Mouse (Mus musculus): ENCODE measurements around the gene Gpi1. TPM values are rescaled to one million over a fixed set of nuclear protein-coding genes. Genes with fewer than 3 reads are reported as not detected.

Gene Gpi1
- polyA plus RNA-seq, 1 experiment from 2014 or later = 201 TPM

DNA sequence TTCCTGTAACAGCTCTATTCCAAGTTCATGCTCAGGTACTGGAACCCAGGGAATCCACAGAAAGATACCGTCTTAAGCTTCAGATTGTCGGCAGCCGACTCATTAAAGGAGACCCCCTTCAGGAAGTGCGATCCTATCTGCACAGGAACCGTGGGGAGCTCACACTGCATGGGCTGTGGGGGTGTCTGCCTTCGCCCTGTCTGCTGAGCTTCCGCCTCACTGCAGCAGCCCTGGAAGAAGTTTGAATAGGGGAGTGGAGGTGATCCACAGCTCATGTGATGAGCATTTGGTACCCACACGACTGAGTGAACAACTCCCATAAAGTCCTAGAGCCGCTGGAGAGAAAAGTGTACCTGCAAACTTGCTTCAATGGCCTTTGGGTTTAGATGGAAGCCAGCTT, 27.1 kb upstream of the Gpi1 start:
- 63% methylated on average over 9 of the region's 9 CpGs for WGBS (ENCODE audit: insufficient replicate concordance)
- no peak for ATAC-seq (ENCODE audit: low read depth)
- no peaks in the 10 kb centered on the region for H3K27me3 ChIP-seq (ENCODE audit: control insufficient read depth, insufficient read depth, low read depth, low read length)
- H3K4me1 ChIP-seq (ENCODE audit: control insufficient read depth, low read depth, low read length) = no peaks in the 10 kb centered on the region
- H3K9ac ChIP-seq (ENCODE audit: low read depth, low read length) = no peak overlapping the region
- H3K27ac ChIP-seq (ENCODE audit: low read length) = no peak overlapping the region
- H3K4me2 ChIP-seq (ENCODE audit: low read depth, low read length) = no peak overlapping the region
- H3K4me3 ChIP-seq (ENCODE audit: low read depth, low read length) = no peak overlapping the region
- H3K9me3 ChIP-seq (replicated peaks; ENCODE audit: control insufficient read depth, low read length) = no peaks in the 10 kb centered on the region
- H3K36me3 ChIP-seq (ENCODE audit: control insufficient read depth, insufficient read depth) = peaks cover 31% of the 10 kb centered on the region

DNA sequence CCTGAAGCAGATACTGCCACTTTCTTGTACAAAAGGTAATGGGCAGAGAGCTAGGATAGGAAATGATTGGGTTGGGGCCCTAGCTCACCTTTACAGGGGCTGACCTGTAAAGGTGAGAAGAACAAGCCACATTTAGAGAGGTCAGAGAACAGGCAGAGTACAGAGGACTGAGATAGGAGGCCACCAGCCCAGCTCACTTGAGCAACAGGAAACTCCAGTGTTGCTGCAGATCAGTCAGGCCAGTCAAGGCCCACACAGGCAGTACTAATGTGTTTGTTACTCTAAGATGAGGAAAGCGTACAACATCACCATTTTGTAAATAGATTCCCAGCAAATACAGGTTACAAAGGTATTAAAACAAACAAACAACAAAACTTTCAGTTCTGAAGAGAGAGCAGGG, 25.8 kb upstream of the Gpi1 start:
- Histone ChIP-seq H3K4me1 (ENCODE audit: control insufficient read depth, low read depth, low read length) (no peaks in the 10 kb centered on the region), H3K9ac (ENCODE audit: low read depth, low read length) (no peak overlapping the region), H3K4me2 (ENCODE audit: low read depth, low read length) (no peak overlapping the region), H3K4me3 (ENCODE audit: low read depth, low read length) (no peak overlapping the region), H3K27me3 (ENCODE audit: control insufficient read depth, insufficient read depth, low read depth, low read length) (no peaks in the 10 kb centered on the region), H3K27ac (ENCODE audit: low read length) (no peak overlapping the region), H3K36me3 (ENCODE audit: control insufficient read depth, insufficient read depth) (peaks cover 30% of the 10 kb centered on the region), H3K9me3 (replicated peaks; ENCODE audit: control insufficient read depth, low read length) (no peaks in the 10 kb centered on the region)
- WGBS (ENCODE audit: insufficient replicate concordance) = 73% methylated on average over 1 of the region's 1 CpGs
- no peak for ATAC-seq (ENCODE audit: low read depth)

DNA sequence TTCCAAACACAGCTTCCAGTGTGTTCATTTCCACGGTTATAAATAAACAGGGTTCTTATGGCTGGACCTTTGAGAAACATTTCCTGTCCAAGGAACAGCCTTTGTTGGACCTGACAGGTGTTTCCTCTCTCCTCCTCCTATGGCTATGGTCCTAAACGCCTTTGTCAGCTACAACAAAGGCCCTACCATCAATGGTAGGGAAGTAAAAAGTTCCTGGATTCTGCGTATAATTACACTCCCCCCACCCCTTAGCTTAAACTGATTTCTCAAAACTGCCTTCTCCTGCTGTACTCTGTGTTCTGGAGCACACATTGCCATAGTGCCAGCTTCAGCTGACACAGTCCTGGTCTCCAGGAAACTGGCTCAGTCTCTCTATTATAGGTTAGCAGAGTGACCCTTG, 25.0 kb upstream of the Gpi1 start:
- H3K9ac ChIP-seq (ENCODE audit: low read depth, low read length) = no peak overlapping the region
- H3K9me3 ChIP-seq (replicated peaks; ENCODE audit: control insufficient read depth, low read length) = no peaks in the 10 kb centered on the region
- H3K4me3 ChIP-seq (ENCODE audit: low read depth, low read length) = no peak overlapping the region
- H3K4me1 ChIP-seq (ENCODE audit: control insufficient read depth, low read depth, low read length) = no peaks in the 10 kb centered on the region
- H3K36me3 ChIP-seq (ENCODE audit: control insufficient read depth, insufficient read depth) = peaks cover 29% of the 10 kb centered on the region
- no peak overlapping the region for H3K4me2 ChIP-seq (ENCODE audit: low read depth, low read length)
- WGBS (ENCODE audit: insufficient replicate concordance) = 45% methylated on average over 3 of the region's 3 CpGs
- H3K27ac ChIP-seq (ENCODE audit: low read length) = no peak overlapping the region
- no peak for ATAC-seq (ENCODE audit: low read depth)
- H3K27me3 ChIP-seq (ENCODE audit: control insufficient read depth, insufficient read depth, low read depth, low read length) = no peaks in the 10 kb centered on the region

DNA sequence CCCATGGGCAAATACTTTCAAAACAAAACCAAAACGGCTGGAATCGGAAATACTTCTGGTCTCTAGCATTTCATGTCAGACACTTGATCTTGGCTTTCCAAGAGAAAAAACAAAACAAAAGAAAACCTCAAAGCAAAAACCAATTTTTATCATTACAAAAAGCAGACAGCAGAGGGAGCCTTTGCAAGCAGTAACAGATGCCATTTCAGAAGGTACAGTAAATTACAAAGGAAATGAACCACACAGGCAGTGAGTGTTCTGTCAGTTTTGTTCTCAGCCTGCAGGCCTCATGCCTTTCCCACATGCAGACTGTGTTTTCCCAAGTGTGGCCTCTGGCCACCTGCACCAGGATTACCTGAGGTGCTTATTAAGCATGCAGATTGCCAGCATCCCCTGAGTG, 21.9 kb upstream of the Gpi1 start:
- Histone ChIP-seq H3K9me3 (replicated peaks; ENCODE audit: control insufficient read depth, low read length) (no peaks in the 10 kb centered on the region), H3K36me3 (ENCODE audit: control insufficient read depth, insufficient read depth) (peaks cover 28% of the 10 kb centered on the region), H3K27ac (ENCODE audit: low read length) (no peak overlapping the region), H3K4me1 (ENCODE audit: control insufficient read depth, low read depth, low read length) (no peaks in the 10 kb centered on the region), H3K9ac (ENCODE audit: low read depth, low read length) (no peak overlapping the region), H3K4me2 (ENCODE audit: low read depth, low read length) (no peak overlapping the region), H3K4me3 (ENCODE audit: low read depth, low read length) (no peak overlapping the region), H3K27me3 (ENCODE audit: control insufficient read depth, insufficient read depth, low read depth, low read length) (no peaks in the 10 kb centered on the region)
- 69% methylated on average over 2 of the region's 2 CpGs for WGBS (ENCODE audit: insufficient replicate concordance)
- ATAC-seq (ENCODE audit: low read depth) = no peak

DNA sequence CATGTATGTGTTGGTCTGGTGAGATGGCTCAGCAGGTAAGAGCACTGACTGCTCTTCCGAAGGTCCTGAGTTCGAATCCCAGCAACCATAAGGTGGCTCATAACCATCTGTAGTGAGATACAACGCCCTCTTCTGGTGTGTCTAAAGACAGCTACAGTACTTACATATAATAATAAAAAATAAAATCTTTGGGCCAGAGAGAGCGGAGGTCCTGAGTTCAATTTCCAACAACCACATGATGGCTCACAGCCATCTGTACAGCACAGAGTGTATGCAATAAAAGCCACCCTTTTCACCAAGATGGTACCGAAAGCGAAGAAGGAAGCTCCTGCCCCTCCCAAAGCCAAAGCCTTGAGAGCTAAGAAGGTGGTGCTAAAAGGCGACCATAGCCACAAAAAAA, 20.6 kb upstream of the Gpi1 start, which contains the start of gene Gm6096:
Gene Gm6096, plus strand, starts transcription at position 301 of the 400 bp plus-strand sequence.
- no peak within 1 kb of the TSS for H3K4me3 ChIP-seq (ENCODE audit: low read depth, low read length)
- WGBS (ENCODE audit: insufficient replicate concordance) = 80% methylated on average over 7 of the region's 7 CpGs
- H3K36me3 ChIP-seq (ENCODE audit: control insufficient read depth, insufficient read depth) = peaks cover 22% of the 10 kb centered on the region
- H3K27ac ChIP-seq (ENCODE audit: low read length) = no peak within 1 kb of the TSS
- no peak for ATAC-seq (ENCODE audit: low read depth)
- H3K4me2 ChIP-seq (ENCODE audit: low read depth, low read length) = no peak within 1 kb of the TSS
- no peaks in the 10 kb centered on the region for H3K27me3 ChIP-seq (ENCODE audit: control insufficient read depth, insufficient read depth, low read depth, low read length)
- no peaks in the 10 kb centered on the region for H3K9me3 ChIP-seq (replicated peaks; ENCODE audit: control insufficient read depth, low read length)
- no peak within 1 kb of the TSS for H3K9ac ChIP-seq (ENCODE audit: low read depth, low read length)
- no peaks in the 10 kb centered on the region for H3K4me1 ChIP-seq (ENCODE audit: control insufficient read depth, low read depth, low read length)

DNA sequence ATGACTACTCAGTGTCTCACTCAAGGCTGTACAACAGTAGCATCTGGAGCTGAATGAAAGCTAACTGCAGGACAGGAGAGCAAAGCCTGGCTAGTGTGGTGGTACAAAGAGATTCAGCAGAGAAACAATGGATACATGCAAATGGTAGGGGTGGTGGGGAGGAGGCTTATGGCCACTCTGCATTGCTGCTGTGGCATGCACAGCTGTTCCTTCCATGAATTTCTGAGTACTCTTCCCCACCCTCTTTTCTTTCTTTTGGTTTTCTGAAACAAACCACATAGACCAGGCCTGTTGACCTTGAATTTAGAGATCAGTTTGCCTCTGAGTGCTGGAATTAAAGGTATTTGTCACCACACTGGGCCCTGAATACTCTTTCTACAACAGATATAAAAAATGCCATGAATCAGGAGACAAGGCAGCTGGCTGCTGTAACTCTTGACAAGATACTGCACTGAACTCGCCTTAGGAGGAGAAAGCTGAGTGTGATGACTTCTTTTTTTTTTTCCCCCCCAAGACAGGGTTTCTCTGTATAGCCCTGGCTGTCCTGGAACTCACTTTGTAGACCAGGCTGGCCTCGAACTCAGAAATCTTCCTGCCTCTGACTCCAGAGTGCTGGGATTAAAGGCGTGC, 16.8 kb upstream of the Gpi1 start:
- Histone ChIP-seq H3K9ac (ENCODE audit: low read depth, low read length) (no peak overlapping the region), H3K4me2 (ENCODE audit: low read depth, low read length) (no peak overlapping the region), H3K27ac (ENCODE audit: low read length) (no peak overlapping the region), H3K4me3 (ENCODE audit: low read depth, low read length) (no peak overlapping the region), H3K36me3 (ENCODE audit: control insufficient read depth, insufficient read depth) (peaks cover 33% of the 10 kb centered on the region), H3K27me3 (ENCODE audit: control insufficient read depth, insufficient read depth, low read depth, low read length) (no peaks in the 10 kb centered on the region), H3K4me1 (ENCODE audit: control insufficient read depth, low read depth, low read length) (no peaks in the 10 kb centered on the region), H3K9me3 (replicated peaks; ENCODE audit: control insufficient read depth, low read length) (no peaks in the 10 kb centered on the region)
- 81% methylated on average over 3 of the region's 3 CpGs for WGBS (ENCODE audit: insufficient replicate concordance)
- ATAC-seq (ENCODE audit: low read depth) = no peak

DNA sequence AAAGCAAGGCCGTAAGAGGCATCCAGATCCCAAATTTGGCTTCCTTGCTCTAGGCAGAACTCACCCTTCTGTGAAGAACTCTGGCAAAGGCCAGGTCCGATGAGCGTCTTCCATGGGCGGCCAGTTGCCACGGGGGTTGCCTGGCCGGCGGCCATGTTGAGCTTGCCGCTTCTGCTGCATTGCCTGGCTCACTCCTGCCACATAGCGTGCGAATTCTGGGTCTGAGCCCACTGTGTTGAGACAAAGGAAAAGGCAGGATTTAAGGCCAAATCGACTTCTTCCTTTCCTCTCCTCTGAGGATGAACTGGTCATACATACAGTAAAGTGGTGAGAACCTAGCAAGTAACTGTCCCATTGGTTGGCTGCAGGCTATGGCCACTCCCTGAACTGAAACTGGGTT, 12.0 kb upstream of the Gpi1 start:
- Histone ChIP-seq H3K4me3 (ENCODE audit: low read depth, low read length) (no peak overlapping the region), H3K36me3 (ENCODE audit: control insufficient read depth, insufficient read depth) (peaks cover 45% of the 10 kb centered on the region), H3K27ac (ENCODE audit: low read length) (no peak overlapping the region), H3K9me3 (replicated peaks; ENCODE audit: control insufficient read depth, low read length) (no peaks in the 10 kb centered on the region), H3K4me2 (ENCODE audit: low read depth, low read length) (no peak overlapping the region), H3K4me1 (ENCODE audit: control insufficient read depth, low read depth, low read length) (no peaks in the 10 kb centered on the region), H3K27me3 (ENCODE audit: control insufficient read depth, insufficient read depth, low read depth, low read length) (no peaks in the 10 kb centered on the region), H3K9ac (ENCODE audit: low read depth, low read length) (no peak overlapping the region)
- ATAC-seq (ENCODE audit: low read depth) = no peak
- WGBS (ENCODE audit: insufficient replicate concordance) = 91% methylated on average over 11 of the region's 11 CpGs

DNA sequence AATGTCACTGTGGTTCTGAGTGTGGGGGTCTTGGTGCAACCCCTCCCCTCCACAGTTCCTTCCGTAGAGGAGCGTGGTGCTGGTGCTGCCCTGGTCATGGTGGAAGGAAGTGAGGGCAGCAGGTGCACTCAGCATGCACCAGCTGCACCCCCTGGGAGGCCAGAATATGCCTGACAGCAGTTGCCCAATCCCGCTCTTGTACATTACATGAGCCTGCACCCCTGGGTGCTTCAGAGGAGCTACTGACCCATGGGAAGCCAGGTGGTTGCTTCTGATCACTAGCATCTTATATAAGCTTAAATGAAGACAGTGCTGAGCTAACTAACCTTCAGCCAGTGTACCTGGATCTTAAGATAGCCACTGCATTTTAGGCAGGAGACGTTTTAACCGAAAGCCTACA, 8.0 kb upstream of the Gpi1 start:
- peaks cover 26% of the 10 kb centered on the region for H3K36me3 ChIP-seq (ENCODE audit: control insufficient read depth, insufficient read depth)
- no peaks in the 10 kb centered on the region for H3K27me3 ChIP-seq (ENCODE audit: control insufficient read depth, insufficient read depth, low read depth, low read length)

DNA sequence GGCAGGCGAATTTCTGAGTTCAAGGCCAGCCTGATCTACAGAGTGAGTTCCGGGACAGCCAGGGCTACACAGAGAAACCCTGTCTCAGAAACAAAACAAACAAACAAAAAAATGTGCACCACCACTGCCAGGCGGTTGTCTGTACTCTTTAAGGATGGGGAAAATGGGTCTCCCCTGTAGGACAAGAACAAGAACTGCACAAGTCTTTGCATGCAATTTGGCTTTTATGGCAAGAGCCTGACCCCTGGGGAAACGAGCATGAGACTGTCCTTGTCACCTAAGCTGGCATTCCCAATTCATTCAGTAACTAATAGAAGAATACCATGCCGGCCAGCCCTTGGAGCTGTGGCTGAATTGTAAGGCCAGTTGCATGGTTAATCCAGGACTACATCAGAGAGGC, 5.5 kb upstream of the Gpi1 start:
- WGBS (ENCODE audit: insufficient replicate concordance) = 74% methylated on average over 5 of the region's 5 CpGs
- H3K4me1 ChIP-seq (ENCODE audit: control insufficient read depth, low read depth, low read length) = peaks cover 25% of the 10 kb centered on the region

More for the DNA sequence above, 8.0 kb upstream of the Gpi1 start:
- Histone ChIP-seq H3K9me3 (replicated peaks; ENCODE audit: control insufficient read depth, low read length) (no peaks in the 10 kb centered on the region), H3K4me2 (ENCODE audit: low read depth, low read length) (no peak overlapping the region), H3K4me3 (ENCODE audit: low read depth, low read length) (no peak overlapping the region), H3K27ac (ENCODE audit: low read length) (no peak overlapping the region), H3K9ac (ENCODE audit: low read depth, low read length) (no peak overlapping the region), H3K4me1 (ENCODE audit: control insufficient read depth, low read depth, low read length) (peaks cover 15% of the 10 kb centered on the region)
- WGBS (ENCODE audit: insufficient replicate concordance) = 81% methylated on average over 5 of the region's 5 CpGs
- ATAC-seq (ENCODE audit: low read depth) = no peak

More for the DNA sequence above, 5.5 kb upstream of the Gpi1 start:
- Histone ChIP-seq H3K9ac (ENCODE audit: low read depth, low read length) (no peak overlapping the region), H3K27ac (ENCODE audit: low read length) (no peak overlapping the region), H3K4me3 (ENCODE audit: low read depth, low read length) (no peak overlapping the region), H3K27me3 (ENCODE audit: control insufficient read depth, insufficient read depth, low read depth, low read length) (no peaks in the 10 kb centered on the region), H3K36me3 (ENCODE audit: control insufficient read depth, insufficient read depth) (peaks cover 17% of the 10 kb centered on the region), H3K4me2 (ENCODE audit: low read depth, low read length) (no peak overlapping the region), H3K9me3 (replicated peaks; ENCODE audit: control insufficient read depth, low read length) (no peaks in the 10 kb centered on the region)
- ATAC-seq (ENCODE audit: low read depth) = no peak

Measured in liver, embryonic 16.5 days (tissue).